Mouse (Mus musculus) erythroid progenitor cell, adult 5-6 weeks (primary cell): ENCODE measurements around the gene Ptpa. TPM values are rescaled to one million over a fixed set of nuclear protein-coding genes. Genes with fewer than 3 reads are reported as not detected.

Source experiments
- ATAC-seq: replicated peaks from 2 replicates; pipeline ENCODE4 v1.8.0; 2016; ENCODE audit warnings: moderate number of reproducible peaks, mild to moderate bottlenecking, moderate TSS enrichment, inconsistent platforms; ENCODE audit not compliant: poor library complexity, low FRiP score, severe bottlenecking
- total RNA-seq, 2 experiments: library from RNA; stranded (forward) in 1 of 2; stranded (reverse) in 1 of 2; fragments of 150-400 nt in 1 of 2; fragments of 186-747, 209-891 nt in 1 of 2; gene quantifications; 2 replicates each; pipeline versions ENCODE4 v1.2.3 to v1.2.4; 2015 to 2017; ENCODE audit warnings: low replicate concordance in 2 of 2

Ptpa gene
- total RNA-seq, 2 experiments from 2014 or later: 103 to 118 TPM

DNA sequence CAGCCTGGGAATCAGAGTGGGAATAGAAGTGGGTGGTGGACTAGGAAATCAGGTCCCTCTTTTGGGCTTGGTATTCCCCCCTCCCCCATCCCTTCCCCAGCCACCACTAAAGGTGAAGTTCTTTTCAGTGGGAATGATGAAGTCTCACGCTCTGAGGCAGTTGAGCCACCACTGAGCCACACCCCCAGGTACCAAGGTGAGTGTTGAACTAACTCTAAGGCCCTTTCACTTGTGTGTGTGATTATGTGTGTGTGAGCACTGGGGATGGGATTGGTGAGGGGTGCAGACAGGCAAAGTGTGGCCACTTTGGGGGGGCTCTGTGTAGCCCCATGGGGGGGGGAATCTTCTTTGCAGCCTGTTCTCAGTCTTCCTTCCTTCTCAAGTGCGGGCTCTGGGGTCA is 60.4 kb downstream of the Ptpa start:
- no peak for ATAC-seq

DNA sequence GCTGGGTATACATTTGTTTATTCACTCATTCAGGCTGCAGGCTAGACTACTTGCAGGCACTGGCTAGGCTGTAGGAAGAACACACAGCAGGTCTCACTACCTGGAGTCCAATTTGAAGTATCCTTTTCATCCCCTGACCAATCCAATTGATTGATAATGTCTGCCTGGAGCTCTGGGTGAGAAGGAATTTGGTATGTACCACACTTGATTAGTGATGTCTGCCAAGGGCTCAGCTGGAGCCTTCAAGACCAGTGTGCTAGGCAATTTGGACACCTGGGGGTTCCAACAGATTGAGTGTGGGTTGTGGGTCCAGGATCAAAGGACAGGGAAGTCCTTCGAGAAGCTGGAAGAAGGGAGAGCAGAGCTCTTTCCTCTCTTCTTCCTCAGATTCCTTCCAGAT is 62.7 kb downstream of the Ptpa start:
- no peak for ATAC-seq

DNA sequence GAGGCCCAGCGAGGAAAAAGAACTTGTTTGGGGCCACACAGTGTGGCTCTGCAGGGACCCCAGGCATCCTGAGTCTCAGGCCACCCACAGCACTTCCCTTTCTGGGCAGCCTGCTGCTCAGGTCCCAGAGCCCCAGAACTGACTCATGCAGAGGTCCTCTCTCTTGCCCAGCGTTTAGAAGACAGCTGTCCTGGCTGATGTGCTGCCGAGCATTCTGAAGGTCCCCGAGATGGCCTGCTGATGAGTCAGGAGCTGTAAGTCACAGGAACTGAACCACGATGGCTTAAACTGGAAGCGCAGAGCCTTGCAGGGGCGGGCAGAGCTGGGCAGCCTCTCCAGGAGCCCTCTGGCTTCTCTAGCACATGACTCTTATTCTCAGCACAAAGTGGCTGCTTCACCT is 71.8 kb downstream of the Ptpa start:
- no peak for ATAC-seq

DNA sequence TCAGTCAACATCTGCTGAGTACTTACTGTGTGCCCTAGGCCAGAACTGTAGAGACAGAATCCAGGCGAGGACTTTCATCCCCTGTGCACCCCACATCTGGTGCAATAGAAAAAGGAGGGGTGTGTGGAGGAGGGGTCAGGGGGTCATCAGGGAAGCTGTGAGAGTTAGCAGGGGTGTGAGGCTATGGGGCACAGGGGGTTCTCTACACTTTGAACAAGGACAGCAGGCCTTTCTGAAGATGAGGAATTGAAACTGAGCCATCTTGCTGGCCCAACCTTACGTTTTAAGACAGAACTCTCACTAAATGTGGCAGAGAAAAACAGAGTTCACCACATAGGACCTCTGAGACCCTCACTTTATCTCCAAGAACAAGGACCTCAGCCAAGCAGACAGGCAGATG is 74.5 kb downstream of the Ptpa start:
- no peak for ATAC-seq

DNA sequence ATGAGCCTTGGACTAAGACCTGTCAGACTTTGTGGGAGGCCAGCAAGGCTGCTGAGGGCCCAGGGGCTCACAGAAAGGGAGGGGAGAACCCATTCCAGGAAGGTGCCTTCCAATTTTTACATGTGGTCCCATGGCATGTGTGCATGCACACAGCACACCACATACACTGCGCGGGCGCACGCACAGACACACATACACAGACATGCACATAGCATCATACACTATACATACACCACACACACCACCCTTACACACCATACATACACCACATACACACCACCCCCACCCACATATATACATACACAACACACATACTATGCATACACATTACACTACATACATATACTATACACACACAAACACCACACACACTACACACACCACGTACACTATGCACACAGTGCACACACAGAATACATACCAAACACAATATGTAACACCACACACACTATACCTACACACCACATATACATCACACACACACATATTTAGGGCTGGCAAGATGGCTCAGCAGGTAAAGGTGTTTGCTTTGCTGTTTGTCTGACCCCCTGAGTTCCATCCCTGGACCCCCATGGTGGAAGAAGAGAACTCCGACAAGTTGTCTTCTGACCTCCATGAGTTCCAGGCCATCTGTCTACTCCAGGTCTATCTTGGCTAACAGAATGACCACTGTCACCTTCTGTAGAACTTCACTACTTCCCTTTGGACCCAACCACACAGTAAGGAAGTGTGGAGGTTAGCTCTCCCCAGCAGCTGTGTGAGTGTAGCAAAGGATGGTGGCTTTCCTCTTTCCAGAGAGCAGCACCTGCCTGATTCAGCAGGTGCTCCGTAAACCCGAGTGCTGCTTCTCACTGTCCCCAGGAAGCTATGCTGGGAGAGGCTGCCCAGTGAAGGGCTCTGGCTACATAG is 79.4 kb downstream of the Ptpa start:
- ATAC-seq: no peak

DNA sequence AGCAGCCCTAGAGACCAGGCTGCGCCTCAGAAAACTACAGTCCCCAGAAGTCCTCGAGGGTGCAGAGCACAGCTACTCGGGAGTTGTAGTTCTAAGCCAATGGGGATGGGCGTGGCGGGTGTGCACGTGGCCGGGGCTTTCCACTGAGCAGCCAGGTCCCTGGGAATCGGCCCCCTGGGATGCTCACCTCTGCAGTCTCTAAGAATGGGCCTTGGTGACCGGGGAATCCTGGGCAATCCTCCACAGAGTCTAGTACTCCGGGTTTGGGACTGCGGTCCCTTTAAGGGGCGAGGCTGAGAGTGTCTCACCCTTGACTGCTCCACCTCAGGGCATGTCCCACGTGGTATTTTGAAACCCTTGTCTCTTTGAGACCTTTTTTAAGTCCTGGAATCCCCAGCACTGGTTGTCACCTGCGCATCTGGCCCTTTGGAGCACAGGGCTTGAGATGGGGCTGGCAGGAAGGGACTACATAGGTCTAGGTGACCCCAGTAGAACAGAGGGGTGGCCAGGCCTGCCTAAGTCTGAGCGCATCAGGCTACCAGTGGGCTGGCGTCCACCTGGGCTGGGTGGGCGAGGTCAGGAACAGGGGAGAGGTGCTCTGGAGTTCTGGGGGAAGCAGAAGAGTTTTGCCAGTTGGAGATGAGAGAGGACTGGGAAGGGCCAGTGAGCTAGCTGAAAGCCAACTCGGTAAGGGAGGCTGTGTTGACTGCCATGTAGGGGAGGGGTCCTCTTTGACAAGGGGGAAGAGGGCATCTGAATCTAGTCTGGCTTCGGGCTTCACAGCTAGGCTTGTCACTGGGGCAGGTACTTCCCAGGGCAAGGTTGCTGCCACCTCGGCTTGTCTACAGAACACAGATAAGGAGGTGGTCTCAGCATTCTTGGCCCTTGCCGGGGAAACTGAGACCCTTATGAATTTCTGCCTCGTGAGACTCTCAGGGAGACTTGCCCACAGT is 80.3 kb downstream of the Ptpa start:
- no peak for ATAC-seq

Other genes with a start within 250 kb of the Ptpa start
- gene Endog, start 244.5 kb upstream of the Ptpa start, total RNA-seq (2015; ENCODE audit: low replicate concordance): not detected in 2 replicates
- 1.7 TPM in 1 of 2 replicates, not detected in the other for gene Endog, start 244.5 kb upstream of the Ptpa start, total RNA-seq (2017; ENCODE audit: low replicate concordance)
- 2.9 and 10.5 TPM in 2 replicates for gene Spout1, start 237.6 kb upstream of the Ptpa start, total RNA-seq (2015; ENCODE audit: low replicate concordance)
- gene Spout1, start 237.6 kb upstream of the Ptpa start, total RNA-seq (2017; ENCODE audit: low replicate concordance): 3.5 and 7.6 TPM in 2 replicates
- gene Kyat1, start 210.2 kb upstream of the Ptpa start, total RNA-seq (2015; ENCODE audit: low replicate concordance): 3.2 TPM in 1 of 2 replicates, not detected in the other
- gene Kyat1, start 210.2 kb upstream of the Ptpa start, total RNA-seq (2017; ENCODE audit: low replicate concordance): 1.8 and 2.3 TPM in 2 replicates
- 9.6 and 11.9 TPM in 2 replicates for gene Lrrc8a, start 178.3 kb upstream of the Ptpa start, total RNA-seq (2015; ENCODE audit: low replicate concordance)
- gene Lrrc8a, start 178.3 kb upstream of the Ptpa start, total RNA-seq (2017; ENCODE audit: low replicate concordance): 6.9 and 10.7 TPM in 2 replicates
- not detected in 2 replicates for gene Gm28035, start 175.5 kb upstream of the Ptpa start, total RNA-seq (2015; ENCODE audit: low replicate concordance)
- gene Gm28035, start 175.5 kb upstream of the Ptpa start, total RNA-seq (2017; ENCODE audit: low replicate concordance): 0.13 TPM in 1 of 2 replicates, not detected in the other
- gene Phyhd1, start 149.8 kb upstream of the Ptpa start, total RNA-seq (2015; ENCODE audit: low replicate concordance): 6.1 and 11.3 TPM in 2 replicates
- 2.8 and 9.6 TPM in 2 replicates for gene Phyhd1, start 149.8 kb upstream of the Ptpa start, total RNA-seq (2017; ENCODE audit: low replicate concordance)
- not detected in 2 replicates for gene Gm28038, start 135.0 kb upstream of the Ptpa start, total RNA-seq (2015; ENCODE audit: low replicate concordance)
- gene Gm28038, start 135.0 kb upstream of the Ptpa start, total RNA-seq (2017; ENCODE audit: low replicate concordance): not detected in 2 replicates
- gene Dolk, start 129.7 kb upstream of the Ptpa start, total RNA-seq (2015; ENCODE audit: low replicate concordance): 1.3 TPM in 1 of 2 replicates, not detected in the other
- 1.0 TPM in 1 of 2 replicates, not detected in the other for gene Dolk, start 129.7 kb upstream of the Ptpa start, total RNA-seq (2017; ENCODE audit: low replicate concordance)
- 15.5 and 19.3 TPM in 2 replicates for gene Nup188, start 129.6 kb upstream of the Ptpa start, total RNA-seq (2015; ENCODE audit: low replicate concordance)
- 12.1 and 13.9 TPM in 2 replicates for gene Nup188, start 129.6 kb upstream of the Ptpa start, total RNA-seq (2017; ENCODE audit: low replicate concordance)
- gene Sh3glb2, start 56.7 kb upstream of the Ptpa start, total RNA-seq (2015; ENCODE audit: low replicate concordance): 6.5 and 8.4 TPM in 2 replicates
- gene Sh3glb2, start 56.7 kb upstream of the Ptpa start, total RNA-seq (2017; ENCODE audit: low replicate concordance): 5.4 and 10.8 TPM in 2 replicates
- 3.8 and 7.2 TPM in 2 replicates for gene Miga2, start 51.8 kb upstream of the Ptpa start, total RNA-seq (2015; ENCODE audit: low replicate concordance)
- 12.4 and 18.7 TPM in 2 replicates for gene Miga2, start 51.8 kb upstream of the Ptpa start, total RNA-seq (2017; ENCODE audit: low replicate concordance)
- gene Dolpp1, start 23.8 kb upstream of the Ptpa start, total RNA-seq (2015; ENCODE audit: low replicate concordance): 4.6 and 14.1 TPM in 2 replicates
- gene Dolpp1, start 23.8 kb upstream of the Ptpa start, total RNA-seq (2017; ENCODE audit: low replicate concordance): 5.4 and 20.9 TPM in 2 replicates
- 80.9 and 111 TPM in 2 replicates for gene Crat, start 226 bp upstream of the Ptpa start, total RNA-seq (2015; ENCODE audit: low replicate concordance)
- gene Crat, start 226 bp upstream of the Ptpa start, total RNA-seq (2017; ENCODE audit: low replicate concordance): 33.9 and 79.7 TPM in 2 replicates
- gene Ier5l, start 58.2 kb downstream of the Ptpa start, total RNA-seq (2015; ENCODE audit: low replicate concordance): not detected in 2 replicates
- 0.51 TPM in 1 of 2 replicates, not detected in the other for gene Ier5l, start 58.2 kb downstream of the Ptpa start, total RNA-seq (2017; ENCODE audit: low replicate concordance)
- gene Cstad, start 179.0 kb downstream of the Ptpa start, total RNA-seq (2015; ENCODE audit: low replicate concordance): not detected in 2 replicates
- gene Cstad, start 179.0 kb downstream of the Ptpa start, total RNA-seq (2017; ENCODE audit: low replicate concordance): not detected in 2 replicates